Mouse (Mus musculus) thymus, adult 2 months (tissue): ENCODE results near the gene Traf4. TPM values are rescaled to one million over a fixed set of nuclear protein-coding genes. Genes with fewer than 3 reads are reported as not detected.

Experiments
- DNase-seq: peaks from one replicate; pipeline ENCODE4 v3.0.0; 2021
- H3K27ac ChIP-seq: fragments of 200-500 bp; 2 replicates; pipeline ENCODE4 v1.5.1; 2012; ENCODE audit warnings: low read length, control low read depth; ENCODE audit not compliant: control insufficient read depth, insufficient read depth
- H3K27me3 ChIP-seq: fragments of 200-500 bp; 2 replicates; pipeline ENCODE4 v1.6.1; 2012; ENCODE audit warnings: mild to moderate bottlenecking, low read length, moderate library complexity, mixed read lengths; ENCODE audit not compliant: control insufficient read depth, insufficient read depth
- H3K36me3 ChIP-seq: fragments of 200-500 bp; 2 replicates; pipeline ENCODE4 v1.6.1; 2012; ENCODE audit warnings: mild to moderate bottlenecking, low read length, moderate library complexity; ENCODE audit not compliant: control insufficient read depth, insufficient read depth
- H3K4me1 ChIP-seq: fragments of 200-500 bp; replicated peaks from 2 replicates; pipeline ENCODE4 v1.6.1; 2012; ENCODE audit warnings: low read length; ENCODE audit not compliant: control insufficient read depth, insufficient read depth
- H3K4me3 ChIP-seq: fragments of 200-500 bp; 2 replicates; pipeline ENCODE4 v1.5.1; 2012; ENCODE audit warnings: mild to moderate bottlenecking, low read length, control low read depth, moderate library complexity; ENCODE audit not compliant: control insufficient read depth, insufficient read depth
- CTCF ChIP-seq: fragments of 200-500 bp; IDR thresholded peaks from 2 replicates; pipeline ENCODE4 v1.5.1; 2012; ENCODE audit warnings: mild to moderate bottlenecking, control low read depth, low read length, moderate library complexity, borderline replicate concordance; ENCODE audit not compliant: control insufficient read depth, poor library complexity, insufficient read depth; ENCODE audit errors: extremely low read depth
- POLR2A ChIP-seq: fragments of 200-500 bp; IDR thresholded peaks from 2 replicates; pipeline ENCODE4 v1.6.1; 2012; ENCODE audit warnings: mild to moderate bottlenecking, low read length, control low read depth, moderate library complexity; ENCODE audit not compliant: control insufficient read depth, poor library complexity, insufficient read depth; ENCODE audit errors: extremely low read depth
- WGBS: fragments of 180-500 bp; shearing (Covaris S2); methylation state at CpG from one replicate; pipeline ENCODE4 v1.1.7; 2018; 5-methylcytosine and 5-hydroxymethylcytosine counted together
- polyA plus RNA-seq: library from polyadenylated mRNA; depleted of rRNA; stranded (reverse); fragments of >200 nt; gene quantifications from 2 replicates; pipeline ENCODE4 v1.2.3, GENCODE M21; 2012

Gene Traf4
- polyA plus RNA-seq, 1 experiment, result 275 TPM

DNA sequence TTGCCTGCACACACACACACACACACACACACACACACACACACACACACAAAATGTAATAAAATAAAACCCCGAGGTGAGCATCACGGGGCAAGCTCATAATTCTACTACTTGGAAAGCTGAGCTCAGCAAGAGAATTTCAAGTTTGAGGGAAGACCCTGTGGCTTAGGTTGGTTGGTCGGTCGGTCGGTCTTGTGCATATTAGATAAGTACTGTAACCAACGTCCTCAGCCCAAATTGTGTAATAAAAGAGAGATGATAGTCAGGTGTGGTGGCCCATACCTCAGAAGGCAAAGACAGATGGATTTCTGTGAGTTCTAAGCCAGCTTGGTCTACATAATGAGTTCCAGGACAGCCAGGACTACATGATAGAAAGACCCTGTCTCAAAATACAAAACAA lies 31.5 kb downstream of the Traf4 start:
- Histone ChIP-seq H3K36me3 (no peaks in the 10 kb centered on the region), H3K4me1 (no peaks in the 10 kb centered on the region), H3K4me3 (no peak overlapping the region), H3K27me3 (no peaks in the 10 kb centered on the region), H3K27ac (no peak overlapping the region)
- WGBS, result 90% methylated on average over 6 of the region's 6 CpGs
- DNase-seq, result no peak
- no peak for TF ChIP-seq CTCF

DNA sequence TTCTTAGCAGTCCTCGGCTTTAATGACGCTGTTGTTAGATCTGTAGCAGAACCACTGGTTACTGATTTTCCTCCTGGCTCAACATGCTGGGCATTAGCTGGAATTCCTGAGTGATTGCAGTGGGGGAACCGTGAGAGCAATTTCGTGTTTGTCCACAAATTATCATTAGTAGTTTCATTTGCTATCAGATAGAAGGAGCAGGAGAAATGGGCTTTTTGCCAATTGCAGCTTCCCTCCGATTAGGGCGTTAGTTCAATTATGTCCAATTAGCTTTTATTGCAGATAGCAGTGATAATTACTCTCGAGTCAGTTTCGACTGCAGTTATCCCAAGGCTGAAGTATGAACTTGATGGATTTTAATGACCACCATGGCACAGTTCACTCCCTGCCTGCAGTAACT lies 35.9 kb downstream of the Traf4 start:
- TF ChIP-seq POLR2A, result no peak
- TF ChIP-seq CTCF, result no peak
- Histone ChIP-seq H3K27me3 (no peaks in the 10 kb centered on the region), H3K36me3 (no peaks in the 10 kb centered on the region), H3K27ac (no peak overlapping the region), H3K4me1 (peaks cover 6% of the 10 kb centered on the region), H3K4me3 (no peak overlapping the region)
- no peak for DNase-seq
- 94% methylated on average over 8 of the region's 8 CpGs for WGBS

DNA sequence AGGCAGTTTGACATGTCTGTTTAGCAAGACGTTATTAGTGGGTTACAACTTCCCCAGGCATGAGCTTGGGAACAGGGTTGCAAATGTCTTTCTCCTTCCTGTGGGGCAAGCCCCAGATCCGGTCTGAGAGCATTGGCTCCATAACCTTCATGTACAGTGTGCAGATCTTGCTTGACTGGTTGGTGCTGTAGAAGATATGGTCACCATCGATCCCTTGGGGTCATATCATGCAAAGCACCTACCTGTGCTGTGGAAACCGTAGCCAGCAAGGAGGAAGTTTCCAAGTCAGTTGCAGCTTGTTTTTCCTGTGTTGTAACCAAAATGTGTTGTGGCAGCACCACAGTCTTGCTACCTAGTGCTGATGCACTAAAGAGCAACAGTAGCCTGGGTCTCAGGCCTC lies 38.6 kb downstream of the Traf4 start:
- no peak for DNase-seq
- no peak for TF ChIP-seq POLR2A
- no peak for TF ChIP-seq CTCF
- no peak overlapping the region for H3K4me3 ChIP-seq
- H3K36me3 ChIP-seq, result no peaks in the 10 kb centered on the region
- H3K4me1 ChIP-seq, result peaks cover 6% of the 10 kb centered on the region
- H3K27ac ChIP-seq, result no peak overlapping the region
- no peaks in the 10 kb centered on the region for H3K27me3 ChIP-seq
- 17% methylated on average over 4 of the region's 4 CpGs for WGBS

DNA sequence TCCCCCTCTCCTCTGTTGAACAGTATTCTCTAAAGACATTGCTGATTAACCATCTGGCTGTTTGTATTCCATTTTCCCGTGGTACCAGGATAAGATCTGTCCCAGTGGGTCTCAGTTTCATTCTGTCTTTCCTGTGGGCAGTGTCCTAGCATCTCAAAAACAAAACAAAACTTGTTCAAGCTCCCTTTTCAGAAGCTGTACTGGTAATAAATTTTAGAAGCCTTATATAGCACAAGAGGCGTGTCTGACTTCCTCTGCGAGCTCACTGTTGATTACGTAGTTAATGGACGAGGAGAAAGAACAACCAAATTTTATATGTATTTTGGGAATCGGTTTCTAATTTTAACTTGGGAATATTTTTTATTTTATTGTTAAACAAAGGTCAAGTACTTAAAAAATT lies 39.7 kb downstream of the Traf4 start:
- TF ChIP-seq POLR2A (no peak), CTCF (no peak)
- 39% methylated on average over 6 of the region's 6 CpGs for WGBS
- Histone ChIP-seq H3K4me1 (peaks cover 6% of the 10 kb centered on the region), H3K27ac (no peak overlapping the region), H3K4me3 (no peak overlapping the region), H3K27me3 (no peaks in the 10 kb centered on the region), H3K36me3 (no peaks in the 10 kb centered on the region)
- no peak for DNase-seq

- H3K4me1 ChIP-seq, result peaks cover 6% of the 10 kb centered on the region
- no peaks in the 10 kb centered on the region for H3K36me3 ChIP-seq
- DNase-seq, result no peak
- H3K4me3 ChIP-seq, result no peak overlapping the region
- H3K27me3 ChIP-seq, result no peaks in the 10 kb centered on the region
- H3K27ac ChIP-seq, result no peak overlapping the region
- no peak for TF ChIP-seq POLR2A
- no peak for TF ChIP-seq CTCF
Observed at GRCm38 (mm10) chr11:78123782-78124181, 41.6 kb downstream of the Traf4 start.

GRCm38 (mm10) chr11:78122815-78123214 lies 42.6 kb downstream of the Traf4 start:
- no peak overlapping the region for H3K27ac ChIP-seq
- WGBS, result 90% methylated on average over 4 of the region's 4 CpGs
- DNase-seq, result no peak

DNA sequence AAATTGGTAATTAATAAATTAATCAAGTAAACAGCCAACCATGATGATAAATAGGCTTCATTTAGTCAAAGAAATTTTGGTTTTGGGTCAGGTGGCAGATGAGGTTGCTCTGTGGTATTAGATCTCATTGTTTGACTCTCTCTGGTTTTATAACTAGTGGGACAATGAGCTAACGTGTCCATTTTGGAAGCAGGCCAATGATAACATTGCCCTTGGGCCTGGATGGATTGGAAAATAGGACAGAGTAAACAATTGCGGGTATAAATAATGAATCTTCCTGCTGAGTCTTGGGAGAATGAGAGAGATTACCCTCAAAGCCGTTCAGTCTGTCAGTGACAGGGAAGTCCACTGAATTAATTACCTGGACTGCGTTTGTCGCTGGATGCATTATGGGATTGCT lies 44.2 kb downstream of the Traf4 start:
- TF ChIP-seq CTCF (no peak), POLR2A (no peak)
- no peak for DNase-seq
- no peaks in the 10 kb centered on the region for H3K36me3 ChIP-seq
- H3K27me3 ChIP-seq, result no peaks in the 10 kb centered on the region
- 96% methylated on average over 5 of the region's 5 CpGs for WGBS
- H3K27ac ChIP-seq, result no peak overlapping the region
- 0 out of 2 replicates have a peak, but pooled peaks cover 2% of the 10 kb centered on the region for H3K4me1 ChIP-seq
- no peak overlapping the region for H3K4me3 ChIP-seq

More at GRCm38 (mm10) chr11:78122815-78123214, 42.6 kb downstream of the Traf4 start:
- TF ChIP-seq POLR2A (no peak), CTCF (no peak)
- Histone ChIP-seq H3K36me3 (no peaks in the 10 kb centered on the region), H3K4me1 (peaks cover 8% of the 10 kb centered on the region), H3K27me3 (no peaks in the 10 kb centered on the region), H3K4me3 (no peak overlapping the region)

GRCm38 (mm10) chr11:78119898-78120297 lies 45.5 kb downstream of the Traf4 start:
- no peak for DNase-seq
- peaks cover 9% of the 10 kb centered on the region for H3K4me1 ChIP-seq
- H3K27ac ChIP-seq, result no peak overlapping the region
- TF ChIP-seq POLR2A (no peak), CTCF (no peak)
- WGBS, result 39% methylated on average over 8 of the region's 8 CpGs
- H3K27me3 ChIP-seq, result no peaks in the 10 kb centered on the region
- no peaks in the 10 kb centered on the region for H3K36me3 ChIP-seq
- H3K4me3 ChIP-seq, result no peak overlapping the region
